ENCODE assay signal across 23 mouse cellular contexts in the genomic region with DNA sequence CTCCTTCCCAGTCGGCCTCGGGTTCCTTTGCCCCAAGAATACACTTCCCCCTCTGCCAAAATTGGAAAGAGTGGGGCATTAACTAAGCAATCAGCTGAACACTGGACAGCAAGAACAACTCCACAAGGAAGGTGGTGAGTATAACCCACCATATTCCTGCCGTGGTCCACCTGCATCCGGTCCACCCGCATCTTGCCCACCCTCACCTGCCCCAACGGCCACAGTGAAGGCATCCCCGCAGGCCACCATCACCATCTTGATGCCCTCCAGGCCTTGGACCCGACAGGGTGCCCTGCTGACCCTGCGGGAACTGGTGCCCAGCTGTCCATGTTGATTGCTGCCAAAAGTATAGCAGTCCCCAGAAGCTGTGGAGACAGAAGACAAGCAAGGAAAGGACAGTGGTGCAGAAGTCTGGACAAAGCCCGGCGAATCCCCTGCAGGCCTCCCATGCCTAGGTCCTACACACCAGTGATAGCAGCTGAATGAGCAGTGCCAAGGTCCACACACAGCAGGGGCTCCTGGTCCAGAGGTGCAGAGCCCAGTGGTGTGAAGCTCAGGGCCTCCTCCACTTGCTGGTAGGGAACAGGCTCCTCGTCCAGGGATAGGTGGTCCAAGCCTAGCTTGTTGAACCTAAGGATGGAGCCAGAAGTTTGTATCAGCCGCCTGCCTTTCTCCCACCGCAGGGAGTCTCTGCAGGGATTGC. TPM values are rescaled to one million over a fixed set of nuclear protein-coding genes. Genes with fewer than 3 reads are reported as not detected.
DNase-seq lines count a peak whose midpoint lies in the region; ATAC-seq and TF ChIP-seq lines count a peak whose summit lies in the region.
"Had no signal": no experiment of that assay in that cellular context is flagged by ENCODE, and none has a peak within 500 bp of the region (broad histone marks: within the 10 kb centered on the region; RNA-seq: fewer than 3 reads in every experiment).

No protein-coding gene starts in this region.

- peaks cover 30% of the 10 kb centered on the region for H3K36me3 ChIP-seq in E14TG2a.4 (ENCODE audit: insufficient read depth, low read length)
- 0 out of 2 replicates have a peak, but pooled peaks cover 4% of the 10 kb centered on the region for H3K36me3 ChIP-seq in intestine, postnatal 0 days (ENCODE audit: control insufficient read depth, insufficient read depth)
- no peaks in the 10 kb centered on the region for H3K36me3 ChIP-seq in myocyte (ENCODE audit: control insufficient read depth, insufficient read depth)

- no peak overlapping the region for H3K9ac ChIP-seq in intestine, postnatal 0 days (ENCODE audit: low read depth, low read length)
- H3K9ac ChIP-seq: forebrain, embryonic 13.5 days; midbrain, embryonic 13.5 days had no signal

- H3K4me3 ChIP-seq in E14TG2a.4 (replicated peaks; ENCODE audit: low read length): peak overlapping the region; percentile 98
- H3K4me3 ChIP-seq in intestine, postnatal 0 days (ENCODE audit: low read depth, low read length): no peak overlapping the region
- H3K4me3 ChIP-seq in myocyte: no peak overlapping the region
- H3K4me3 ChIP-seq: forebrain, embryonic 13.5 days; midbrain, embryonic 13.5 days had no signal

- no peak for TF ChIP-seq CTCF in E14TG2a.4 (conservative IDR thresholded peaks at IDR 0.05; ENCODE audit: low read length)
- TF ChIP-seq CTCF in intestine, postnatal 0 days (IDR thresholded peaks at IDR 0.05; ENCODE audit: low read depth): no peak

- H3K4me1 ChIP-seq in E14TG2a.4 (replicated peaks; ENCODE audit: low read depth, low read length): peaks cover 83% of the 10 kb centered on the region
- H3K4me1 ChIP-seq in intestine, postnatal 0 days (replicated peaks; ENCODE audit: control insufficient read depth, insufficient read depth, low read length): peaks cover 14% of the 10 kb centered on the region; the same call in 1 of the 2 replicates

- peak overlapping the region; percentile 97; the same call in 1 of the 2 replicates for H3K27ac ChIP-seq in intestine, postnatal 0 days (ENCODE audit: low read depth, low read length)
- H3K27ac ChIP-seq: forebrain, embryonic 13.5 days; hindbrain, postnatal 0 days; midbrain, embryonic 13.5 days had no signal

- DNase-seq in cerebellum, adult 9-10 months: peak; percentile 26
- no peak for DNase-seq in cerebellum, adult 18-20 months
- DNase-seq in T-cell, adult 2 months (ENCODE audit: low spot score): no peak
- no peak for DNase-seq in layer of hippocampus, postnatal 36 days
- no peak for DNase-seq in layer of hippocampus, adult 9-10 months (ENCODE audit: low spot score)
- DNase-seq: adrenal gland, postnatal 25 days; cerebellum, adult 9-11 months; gastrocnemius, postnatal 14 days; heart, postnatal 10 days; kidney, adult 8-10 months; lung, adult 18-20 months; lung, postnatal 4 days; right cerebral cortex, postnatal 4 days; thymus, adult 18-20 months had no signal

- peak overlapping the region; percentile 60; the same call in 1 of the 2 replicates for H3K4me2 ChIP-seq in intestine, postnatal 0 days (replicated peaks; ENCODE audit: low read depth)
- H3K4me2 ChIP-seq in myocyte (ENCODE audit: low read depth): peak overlapping the region; percentile 99
- H3K4me2 ChIP-seq: forebrain, embryonic 13.5 days; midbrain, embryonic 13.5 days had no signal

- TF ChIP-seq POLR2A in myocyte (IDR thresholded peaks at IDR 0.05; ENCODE audit: insufficient read length, low read depth): no peak

- 80% methylated on average over 14 of the region's 14 CpGs for WGBS in intestine, postnatal 0 days

- H3K27me3 ChIP-seq in E14TG2a.4 (ENCODE audit: insufficient read depth, low read length) (no peaks in the 10 kb centered on the region), myocyte (ENCODE audit: control insufficient read depth, insufficient read depth, insufficient read length) (no peaks in the 10 kb centered on the region)
- no peaks in the 10 kb centered on the region for H3K27me3 ChIP-seq in intestine, postnatal 0 days (replicated peaks; ENCODE audit: control insufficient read depth, insufficient read depth, low read length)
- H3K27me3 ChIP-seq: forebrain, embryonic 13.5 days had no signal

- H3K79me2 ChIP-seq in myocyte (ENCODE audit: control insufficient read depth, insufficient read depth): peaks cover 27% of the 10 kb centered on the region

- ATAC-seq in intestine, postnatal 0 days: no peak
- ATAC-seq: activated CD4-positive, CD25-positive, alpha-beta regulatory T cell, adult 4 months; CD4-positive, CD25-positive, alpha-beta regulatory T cell, adult 4 months; forebrain, embryonic 13.5 days; hindbrain, postnatal 0 days; midbrain, embryonic 13.5 days had no signal

- H3K9me3 ChIP-seq in E14TG2a.4 (ENCODE audit: low read length): no peaks in the 10 kb centered on the region
- no peaks in the 10 kb centered on the region for H3K9me3 ChIP-seq in intestine, postnatal 0 days (ENCODE audit: control insufficient read depth)
- H3K9me3 ChIP-seq: forebrain, embryonic 13.5 days; midbrain, embryonic 13.5 days had no signal

- H3ac ChIP-seq in myocyte (ENCODE audit: control insufficient read depth, insufficient read length): no peak overlapping the region

TF ChIP-seq in myocyte, 11 proteins besides CTCF, POLR2A, EP300 and RAD21:
- no peak for TF ChIP-seq E2F4 (IDR thresholded peaks at IDR 0.05; ENCODE audit: insufficient read depth)
- no peak for TF ChIP-seq POLR2AphosphoS2 (IDR thresholded peaks at IDR 0.05; ENCODE audit: insufficient read length, low read depth)
- TF ChIP-seq MYOG (IDR thresholded peaks at IDR 0.05; ENCODE audit: control insufficient read depth in 1 of 3, insufficient read depth in 1 of 3, insufficient read length in 2 of 3, low read depth in 2 of 3): peak in 1 of 3 experiments; percentile 35
- TF ChIP-seq MYOD1 (IDR thresholded peaks at IDR 0.05; ENCODE audit: control insufficient read depth in 1 of 3, insufficient read length in 2 of 3, low read depth in 2 of 3): peak in 1 of 3 experiments; percentile 39

RNA-seq across cellular contexts. Expression of a gene that starts 2.0 kb away (rescaled TPM):
- polyA plus RNA-seq in intestine, postnatal 0 days (2015; fragmentation: Nextera tagmentation; extraction: Ambion mirVana): 30.8 and 30.9 TPM in 2 replicates
- 206 TPM for polyA plus RNA-seq in myocyte (2012; fragmentation: generic; extraction: Trizol)
- 10 to 100 TPM; 10.9 to 15.0 TPM for total RNA-seq in layer of hippocampus, postnatal 36 days (2021)

RNA-seq across cellular contexts. Expression of a gene that starts 9.1 kb away (rescaled TPM):
- polyA plus RNA-seq in intestine, postnatal 0 days (2015; fragmentation: Nextera tagmentation; extraction: Ambion mirVana): 5.7 and 5.8 TPM in 2 replicates
- polyA plus RNA-seq in myocyte (2012; fragmentation: generic; extraction: Trizol): 9.6 TPM
- 1 to 10 TPM; 2.4 to 2.5 TPM for total RNA-seq in layer of hippocampus, postnatal 36 days (2021)

RNA-seq across cellular contexts. Expression of a gene that starts 9.1 kb away (rescaled TPM):
- 14.1 and 16.1 TPM in 2 replicates for polyA plus RNA-seq in intestine, postnatal 0 days (2015; fragmentation: Nextera tagmentation; extraction: Ambion mirVana)
- polyA plus RNA-seq in myocyte (2012; fragmentation: generic; extraction: Trizol): 17.4 TPM
- 10 to 100 TPM; 22.3 to 24.0 TPM for total RNA-seq in layer of hippocampus, postnatal 36 days (2021)

RNA-seq across cellular contexts. Expression of a gene that starts 16.0 kb away (rescaled TPM):
- polyA plus RNA-seq in intestine, postnatal 0 days (2015; fragmentation: Nextera tagmentation; extraction: Ambion mirVana): 762 and 768 TPM in 2 replicates
- polyA plus RNA-seq in myocyte (2012; fragmentation: generic; extraction: Trizol): 3,571 TPM
- total RNA-seq in layer of hippocampus, postnatal 36 days (2021): 100 to 1,000 TPM; 714 to 715 TPM

RNA-seq across cellular contexts. Expression of a gene that starts 20.8 kb away (rescaled TPM):
- polyA plus RNA-seq in intestine, postnatal 0 days (2015; fragmentation: Nextera tagmentation; extraction: Ambion mirVana): 33.9 and 35.4 TPM in 2 replicates
- polyA plus RNA-seq in myocyte (2012; fragmentation: generic; extraction: Trizol): 88.8 TPM
- 10 to 100 TPM; 26.8 to 28.5 TPM for total RNA-seq in layer of hippocampus, postnatal 36 days (2021)
- total RNA-seq: neutrophil, adult 5-6 weeks had no signal
- polyA plus RNA-seq: activated CD4-positive, CD25-positive, alpha-beta regulatory T cell, adult 4 months; CD4-positive, CD25-positive, alpha-beta regulatory T cell, adult 4 months had no signal
